Mouse (Mus musculus): ENCODE measurements around the gene Akap12.

The Akap12 gene

GRCm38 (mm10) chr10:4284781-4285180 is 18.6 kb downstream of the Akap12 start:
- no peak for DNase-seq (ENCODE audit: low spot score in 2 of 2)

DNA sequence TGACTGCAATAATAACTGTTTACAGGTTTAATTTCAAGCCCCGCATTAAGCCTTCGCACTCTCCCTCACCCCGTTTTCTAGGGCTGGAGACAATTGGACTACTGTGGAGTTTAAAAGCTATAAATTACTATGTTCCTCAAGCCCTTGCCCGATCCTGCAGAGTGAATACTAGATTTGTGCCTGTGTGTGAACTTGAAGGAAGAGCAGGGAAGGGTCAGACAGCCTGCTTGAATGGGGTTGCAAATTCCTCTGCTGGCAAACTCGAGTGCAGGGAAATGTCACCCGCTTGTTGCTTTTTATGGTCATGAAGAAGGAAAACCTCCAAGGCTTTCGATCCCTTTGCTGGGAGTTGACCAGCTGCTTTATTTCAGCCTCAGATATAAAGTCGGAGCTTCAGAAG is 19.6 kb downstream of the Akap12 start:
- no peak for DNase-seq (ENCODE audit: low spot score in 2 of 2)

GRCm38 (mm10) chr10:4289171-4289570 is 23.0 kb downstream of the Akap12 start:
- no peak for DNase-seq (ENCODE audit: low spot score in 2 of 2)

GRCm38 (mm10) chr10:4289636-4290035 is 23.5 kb downstream of the Akap12 start:
- DNase-seq (ENCODE audit: low spot score in 2 of 2): no peak

DNA sequence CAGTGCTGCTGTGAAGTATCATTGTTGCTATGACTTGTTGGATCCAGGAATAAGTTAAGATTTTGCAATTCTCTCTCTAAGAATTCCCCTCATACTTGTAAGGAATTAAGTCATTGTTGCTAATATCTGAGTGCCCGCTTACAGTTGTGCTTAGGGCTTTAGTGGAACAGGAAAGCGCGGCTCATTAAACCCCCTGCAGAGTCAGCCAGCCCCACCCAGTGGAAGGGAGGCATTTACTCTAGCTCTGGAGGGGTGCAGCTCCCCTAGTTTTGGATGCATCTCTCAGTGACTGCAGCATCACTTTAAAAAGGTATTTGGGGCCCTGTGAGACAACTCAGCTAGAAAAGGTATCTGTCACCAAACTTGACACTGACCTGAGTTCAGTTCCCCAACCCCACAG is 24.0 kb downstream of the Akap12 start:
- DNase-seq (ENCODE audit: low spot score in 2 of 2): no peak

DNA sequence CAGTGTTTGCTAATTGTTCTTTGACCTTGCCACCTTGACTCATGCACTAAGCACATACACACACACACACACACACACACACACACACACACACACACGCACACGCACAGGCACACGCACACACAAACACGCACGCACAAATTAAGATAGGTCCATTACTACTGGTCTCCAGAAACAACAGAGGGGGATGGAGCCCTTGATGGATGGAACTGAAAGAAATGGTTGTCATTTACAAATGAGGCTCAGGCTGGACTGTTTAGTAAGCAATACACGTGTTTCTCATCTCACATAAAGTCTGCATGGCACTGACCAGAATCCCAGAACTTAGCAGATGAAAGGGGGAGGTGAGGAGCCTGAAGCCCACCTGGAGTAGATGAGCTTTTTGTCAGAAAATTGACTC is 24.4 kb downstream of the Akap12 start:
- no peak for DNase-seq (ENCODE audit: low spot score in 2 of 2)

DNA sequence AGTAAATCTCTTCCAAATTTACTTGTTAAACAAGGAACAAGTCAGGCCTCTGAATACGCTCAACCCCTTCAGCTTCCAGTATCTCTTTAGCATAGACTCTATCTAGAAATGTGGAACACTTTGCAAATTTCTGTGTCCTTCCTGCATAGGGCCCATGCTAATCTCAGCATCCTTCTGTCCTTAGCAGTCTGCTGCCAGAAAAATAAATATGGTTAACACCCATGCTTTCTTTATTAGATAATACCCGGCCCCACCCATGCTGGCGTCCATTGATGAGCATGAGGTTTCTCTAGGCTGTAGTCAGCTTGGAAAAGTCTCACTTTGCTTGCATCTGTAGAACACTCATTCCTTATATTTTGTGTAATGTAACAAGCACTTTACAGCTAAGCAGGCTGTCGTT is 27.2 kb downstream of the Akap12 start:
- peak in 1 of 2 experiments; percentile 16 for DNase-seq (ENCODE audit: low spot score in 2 of 2)

- no peak for DNase-seq (ENCODE audit: low spot score in 2 of 2)
Observed at GRCm38 (mm10) chr10:4303558-4303957, 37.4 kb downstream of the Akap12 start.

DNA sequence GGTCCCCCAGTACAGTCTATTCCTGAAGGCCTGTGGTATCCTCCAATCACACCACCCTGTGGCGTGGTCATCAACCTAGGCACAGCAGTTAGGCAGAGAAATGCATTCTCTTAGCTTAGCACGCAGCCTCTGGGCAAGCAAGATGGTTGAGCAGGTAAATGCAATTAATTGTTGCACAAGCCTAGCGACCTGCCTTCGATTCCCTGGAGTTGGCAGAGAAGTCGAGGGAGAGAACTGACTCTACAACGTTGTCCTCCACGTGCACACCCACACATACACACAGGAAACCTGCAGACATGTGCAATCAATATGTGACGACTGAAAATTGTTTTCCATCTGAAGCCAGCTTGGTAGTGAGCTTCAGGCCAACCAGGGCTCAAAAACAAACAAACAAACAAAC is 57.7 kb downstream of the Akap12 start:
- no peak for DNase-seq (ENCODE audit: low spot score in 2 of 2)

DNA sequence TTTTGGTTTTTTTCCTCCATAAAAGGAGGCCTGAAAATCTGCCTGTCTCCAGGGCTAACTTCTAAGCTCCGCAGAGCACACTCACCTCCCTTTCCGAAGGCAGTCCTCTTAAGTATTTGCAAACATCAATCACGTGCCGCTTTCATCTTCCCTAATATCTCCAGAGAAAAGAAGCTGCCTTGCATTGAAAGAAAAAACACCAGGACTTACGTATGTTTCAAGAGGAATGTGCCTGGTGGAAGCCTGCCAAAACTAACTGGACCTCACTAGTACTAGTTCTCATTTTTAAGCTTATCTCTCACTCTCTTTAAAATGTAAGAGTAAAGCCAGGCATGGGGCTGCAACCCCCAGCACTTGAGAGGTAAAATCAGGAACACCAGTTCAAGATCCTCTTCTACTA is 59.4 kb downstream of the Akap12 start:
- DNase-seq (ENCODE audit: low spot score in 2 of 2): no peak

GRCm38 (mm10) chr10:4327716-4328115 is 61.5 kb downstream of the Akap12 start:
- DNase-seq (ENCODE audit: low spot score in 2 of 2): no peak

DNA sequence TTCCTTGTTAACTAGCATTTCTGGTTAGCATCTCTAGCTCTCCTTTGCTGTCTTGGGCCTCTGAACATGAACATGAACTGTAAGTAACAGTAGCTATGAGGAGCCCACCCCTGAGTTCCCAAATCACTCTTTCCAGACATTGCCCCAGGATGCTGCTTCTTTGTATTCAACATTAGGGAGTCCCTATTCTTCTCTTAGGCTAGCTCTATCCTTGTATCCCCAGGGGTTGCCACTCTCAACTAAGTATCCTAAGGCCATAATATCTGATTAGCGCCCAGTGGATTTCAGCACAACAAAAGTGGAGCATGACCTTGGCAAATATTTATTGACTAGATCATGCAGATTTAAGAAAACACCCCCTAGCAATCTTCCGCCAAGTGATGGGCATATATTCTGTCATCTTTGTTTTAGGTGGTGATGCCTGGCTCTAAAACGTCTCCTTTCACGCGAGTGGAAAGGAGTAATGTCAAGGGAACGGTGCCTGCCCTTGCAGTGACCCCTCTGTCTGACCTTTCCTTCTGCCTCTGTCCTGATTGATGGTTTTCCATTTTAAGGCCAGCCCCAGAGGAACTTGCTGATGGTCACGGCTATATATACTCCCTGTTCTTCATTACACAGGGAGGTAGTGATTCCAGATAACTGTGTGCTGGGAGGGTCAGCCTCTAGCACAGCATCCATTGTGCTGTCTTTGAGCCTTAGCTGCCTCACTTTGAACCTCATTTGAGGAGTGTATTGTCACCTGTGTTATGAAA is 66.2 kb downstream of the Akap12 start:
- no peak for DNase-seq (ENCODE audit: low spot score in 2 of 2)

GRCm38 (mm10) chr10:4333319-4333718 is 67.1 kb downstream of the Akap12 start:
- peak; percentile 44 to 61 for DNase-seq (ENCODE audit: low spot score in 2 of 2)

DNA sequence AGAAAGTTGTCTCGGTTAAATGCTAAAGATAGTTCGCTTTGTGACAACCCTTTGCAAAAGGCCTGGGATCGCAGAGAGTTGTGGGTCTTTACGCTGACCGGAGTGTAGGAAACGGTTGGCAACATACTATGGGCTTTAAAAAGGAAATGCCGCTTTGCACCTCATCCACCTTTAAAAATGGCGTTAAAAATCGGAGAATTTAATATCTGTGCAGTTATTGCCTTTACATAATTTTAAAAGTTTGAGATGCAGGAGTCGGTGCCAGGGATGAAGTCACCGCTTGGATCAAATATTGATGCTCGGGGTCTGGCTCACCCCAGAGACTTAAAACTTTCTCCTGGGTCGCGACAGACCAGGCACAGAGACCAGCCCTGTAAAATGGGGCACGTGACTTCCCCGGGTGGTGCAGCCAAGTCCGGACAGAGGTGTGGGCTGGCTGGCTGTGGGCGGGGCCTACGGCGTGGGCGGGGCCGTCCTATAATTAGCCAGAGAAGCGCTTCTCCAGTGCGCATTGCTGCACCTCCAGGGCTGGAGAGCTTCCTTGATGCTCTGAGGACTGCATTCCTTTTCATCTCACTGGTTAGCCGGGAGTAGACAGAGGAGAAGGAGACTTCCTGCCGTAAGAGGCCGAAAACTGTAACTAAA is 68.0 kb downstream of the Akap12 start:
- DNase-seq (ENCODE audit: low spot score in 2 of 2): peak; percentile 81 to 92

GRCm38 (mm10) chr10:4338863-4339461 is 72.8 kb downstream of the Akap12 start:
- peak in 1 of 2 experiments; percentile 31 for DNase-seq (ENCODE audit: low spot score in 2 of 2)

- DNase-seq (ENCODE audit: low spot score in 2 of 2): peak in 1 of 2 experiments; percentile 51
Observed at GRCm38 (mm10) chr10:4341430-4341829, 75.2 kb downstream of the Akap12 start.

DNA sequence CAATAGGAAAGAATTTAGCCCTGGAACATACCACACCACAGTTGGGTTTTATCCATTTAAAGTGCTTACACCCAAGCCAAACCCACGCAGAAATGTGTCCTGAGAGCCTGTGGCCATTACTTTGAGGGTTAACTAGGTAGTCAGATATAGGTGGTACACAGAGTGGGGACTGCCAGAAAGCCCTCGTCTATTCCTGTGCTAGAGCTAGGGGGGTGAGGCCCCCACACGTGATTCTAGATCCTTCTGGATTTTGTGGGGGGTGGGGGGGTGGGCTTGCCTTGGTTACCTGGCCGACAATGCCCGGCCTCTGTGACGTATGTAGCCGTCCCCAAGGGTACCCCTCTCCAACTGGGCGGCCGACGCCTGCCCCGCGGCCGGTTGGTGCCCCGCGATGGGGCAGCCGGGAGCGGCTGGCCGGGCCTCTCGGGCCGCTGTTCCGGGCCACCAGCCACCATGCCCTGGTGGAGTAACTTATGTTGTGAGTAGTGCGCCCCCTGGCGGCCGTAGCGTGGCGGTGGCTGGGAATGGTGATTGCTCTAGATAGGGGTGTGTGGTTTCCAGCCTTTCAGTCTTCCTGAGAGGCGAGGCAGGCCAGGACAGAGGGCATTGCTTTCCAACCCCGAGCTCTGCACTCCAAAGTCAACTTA is 80.4 kb downstream of the Akap12 start:
- DNase-seq (ENCODE audit: low spot score in 2 of 2): peak; percentile 86 to 93

DNA sequence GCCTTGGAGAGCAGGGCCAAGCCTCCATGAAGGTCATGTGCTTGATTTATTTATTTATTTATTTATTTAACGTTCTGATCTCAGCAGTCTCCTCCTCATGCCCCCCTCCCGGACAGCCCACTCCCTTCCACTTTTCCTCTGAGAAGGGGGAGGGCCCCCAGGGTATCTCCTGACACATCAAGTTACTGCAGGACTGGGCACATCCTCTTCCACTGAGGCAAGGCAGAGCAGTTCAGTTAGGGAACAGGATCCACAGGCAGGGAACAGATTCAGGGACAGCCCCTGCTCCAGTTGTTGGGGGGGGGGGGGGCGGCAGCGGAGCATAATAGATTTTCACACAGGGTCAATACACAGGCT is 80.9 kb downstream of the Akap12 start:
- no peak for DNase-seq (ENCODE audit: low spot score in 2 of 2)

- DNase-seq (ENCODE audit: low spot score in 2 of 2): no peak
Observed at GRCm38 (mm10) chr10:4347591-4347990, 81.4 kb downstream of the Akap12 start.

DNA sequence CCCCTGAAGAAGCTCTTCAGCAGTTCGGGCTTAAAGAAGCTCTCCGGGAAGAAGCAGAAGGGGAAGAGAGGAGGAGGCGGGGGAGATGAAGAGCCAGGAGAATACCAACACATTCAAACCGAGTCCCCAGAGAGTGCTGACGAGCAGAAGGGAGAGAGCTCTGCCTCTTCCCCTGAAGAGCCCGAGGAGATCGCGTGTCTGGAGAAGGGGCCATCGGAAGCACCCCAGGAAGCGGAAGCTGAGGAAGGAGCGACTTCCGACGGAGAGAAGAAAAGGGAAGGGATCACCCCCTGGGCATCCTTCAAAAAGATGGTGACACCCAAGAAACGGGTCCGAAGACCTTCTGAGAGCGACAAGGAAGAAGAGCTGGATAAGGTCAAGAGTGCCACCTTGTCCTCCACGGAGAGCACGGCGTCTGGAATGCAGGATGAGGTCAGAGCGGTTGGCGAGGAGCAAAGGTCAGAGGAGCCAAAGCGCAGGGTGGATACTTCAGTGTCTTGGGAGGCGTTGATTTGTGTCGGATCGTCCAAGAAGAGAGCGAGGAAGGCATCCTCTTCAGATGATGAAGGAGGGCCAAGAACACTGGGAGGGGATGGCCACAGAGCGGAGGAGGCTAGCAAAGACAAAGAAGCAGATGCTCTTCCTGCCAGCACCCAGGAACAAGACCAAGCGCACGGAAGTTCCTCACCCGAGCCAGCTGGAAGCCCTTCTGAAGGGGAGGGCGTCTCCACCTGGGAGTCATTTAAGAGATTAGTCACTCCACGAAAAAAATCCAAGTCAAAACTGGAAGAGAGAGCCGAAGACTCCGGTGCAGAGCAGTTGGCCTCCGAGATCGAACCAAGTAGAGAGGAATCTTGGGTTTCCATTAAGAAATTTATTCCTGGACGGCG is 88.4 kb downstream of the Akap12 start:
- DNase-seq (ENCODE audit: low spot score in 2 of 2): no peak

- DNase-seq (ENCODE audit: low spot score in 2 of 2): no peak
Observed at GRCm38 (mm10) chr10:4355882-4356451, 89.8 kb downstream of the Akap12 start.

Data from urinary bladder, postnatal 36 days (tissue).